Mouse (Mus musculus): ENCODE data around the gene Kcnc1. TPM values are rescaled to one million over a fixed set of nuclear protein-coding genes. Genes with fewer than 3 reads are reported as not detected.

Gene Kcnc1
- polyA plus RNA-seq (2012; rRNA removed), result 19.3 and 21.5 TPM in 2 replicates

DNA sequence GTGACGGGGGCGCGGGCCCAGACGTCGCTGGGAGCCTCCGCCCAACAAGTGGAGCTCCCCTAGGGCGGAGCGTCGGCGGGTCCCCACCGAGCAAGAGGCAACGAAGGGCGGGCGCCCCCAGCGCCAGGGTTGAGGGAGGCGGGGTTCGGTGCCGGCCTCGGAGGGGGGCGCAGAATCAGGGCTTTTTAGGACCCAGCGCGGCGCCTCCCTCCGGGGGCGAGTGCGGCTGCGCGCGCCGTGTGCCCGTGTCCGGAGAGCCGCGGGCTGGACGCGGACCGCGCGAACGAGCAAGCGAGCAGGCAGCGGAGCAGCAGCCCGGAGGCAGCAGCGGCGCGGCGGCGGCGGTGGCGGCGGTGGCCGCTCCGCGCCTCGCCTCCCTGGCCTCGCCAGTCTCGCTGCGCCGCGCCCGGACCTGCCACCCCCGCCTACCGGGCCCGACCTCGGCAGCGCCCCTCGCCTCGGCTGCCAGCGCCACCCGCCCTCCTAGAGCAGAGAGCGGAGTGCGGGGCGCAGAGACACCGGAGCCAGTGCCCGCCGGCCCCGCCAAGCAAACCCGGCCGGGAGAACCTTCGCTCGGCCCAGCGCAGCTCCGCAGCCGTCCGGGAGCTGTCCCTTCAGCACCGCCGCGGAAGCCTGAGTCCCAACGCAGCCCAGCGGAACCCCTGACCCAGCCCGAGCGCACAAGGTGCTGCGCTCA lies at the start of gene Kcnc1:
TSS of gene Kcnc1 (plus strand) at position 267 of the 697 bp plus-strand sequence.

DNA sequence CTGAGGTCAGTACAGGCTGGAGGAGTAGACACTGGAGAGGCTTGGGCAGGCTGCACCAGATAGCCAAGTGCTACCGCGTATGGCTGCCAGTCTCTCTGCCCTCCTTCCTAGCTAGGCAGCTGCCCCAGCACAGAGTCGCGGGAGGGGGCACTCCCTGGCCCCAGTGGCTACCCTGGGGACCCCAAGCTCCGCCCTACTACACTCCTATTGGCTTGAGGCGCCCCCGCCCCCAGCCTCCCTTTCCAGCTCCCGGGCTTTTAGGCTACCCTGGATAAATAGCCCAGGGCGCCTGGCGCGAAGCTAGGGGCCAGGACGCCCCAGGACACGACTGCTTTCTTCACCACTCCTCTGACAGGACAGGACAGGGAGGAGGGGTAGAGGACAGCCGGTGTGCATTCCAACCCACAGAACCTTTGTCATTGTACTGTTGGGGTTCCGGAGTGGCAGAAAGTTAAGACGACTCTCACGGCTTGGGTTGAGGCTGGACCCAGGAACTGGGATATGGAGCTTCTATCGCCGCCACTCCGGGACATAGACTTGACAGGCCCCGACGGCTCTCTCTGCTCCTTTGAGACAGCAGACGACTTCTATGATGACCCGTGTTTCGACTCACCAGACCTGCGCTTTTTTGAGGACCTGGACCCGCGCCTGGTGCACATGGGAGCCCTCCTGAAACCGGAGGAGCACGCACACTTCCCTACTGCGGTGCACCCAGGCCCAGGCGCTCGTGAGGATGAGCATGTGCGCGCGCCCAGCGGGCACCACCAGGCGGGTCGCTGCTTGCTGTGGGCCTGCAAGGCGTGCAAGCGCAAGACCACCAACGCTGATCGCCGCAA lies 19.9 kb upstream of the Kcnc1 start, which contains the start of gene Myod1:
TSS of gene Myod1 (plus strand) at position 303 of the 836 bp plus-strand sequence.

Other genes with a start within 250 kb of the Kcnc1 start
- gene Abcc8, start 216.5 kb upstream of the Kcnc1 start, polyA plus RNA-seq (2012; rRNA removed), result 13.8 and 15.7 TPM in 2 replicates
- 0.91 and 1.3 TPM in 2 replicates for gene Ush1c, start 158.0 kb upstream of the Kcnc1 start, polyA plus RNA-seq (2012; rRNA removed)
- gene Otog, start 155.5 kb upstream of the Kcnc1 start, polyA plus RNA-seq (2012; rRNA removed), result 0.09 and 0.21 TPM in 2 replicates
- gene Myod1, start 20.0 kb upstream of the Kcnc1 start, polyA plus RNA-seq (2012; rRNA removed), result 0.10 and 1.2 TPM in 2 replicates
- 48.6 and 51.4 TPM in 2 replicates for gene Sergef, start 243.3 kb downstream of the Kcnc1 start, polyA plus RNA-seq (2012; rRNA removed)

All from central nervous system, embryonic 18 days (tissue).